15 mouse cellular contexts compared by ENCODE assay signal in the genomic region with DNA sequence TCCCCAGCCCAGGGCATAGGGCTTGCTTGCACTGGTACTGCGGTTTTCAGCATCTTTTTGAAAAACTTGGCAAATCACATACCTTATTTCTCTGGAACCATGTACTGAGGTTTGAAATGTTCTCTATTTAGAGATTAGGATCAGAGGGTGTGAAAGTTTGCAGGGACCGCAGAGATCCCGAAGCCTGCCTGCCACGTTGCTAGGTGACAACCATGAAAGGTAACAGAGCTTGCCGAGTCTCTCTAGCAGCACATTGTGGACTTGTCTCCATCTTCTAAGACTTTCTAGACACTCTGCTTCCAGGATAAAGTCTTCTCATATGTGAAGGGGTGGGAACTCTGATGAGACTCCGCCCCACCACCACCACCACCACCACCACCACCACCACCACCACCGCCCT. TPM values are rescaled to one million over a fixed set of nuclear protein-coding genes. Genes with fewer than 3 reads are reported as not detected.
"Had no signal": no experiment of that assay in that cellular context is flagged by ENCODE, and none has a peak within 500 bp of the region (broad histone marks: within the 10 kb centered on the region; RNA-seq: fewer than 3 reads in every experiment).

No protein-coding gene starts in this region.

- DNase-seq: kidney, adult 11 months; kidney, adult 9 months; kidney, postnatal 36 days; layer of hippocampus, adult 9-11 months; layer of hippocampus, postnatal 36 days; lung, adult 18-20 months; lung, postnatal 36 days; midbrain, embryonic 14.5 days; retina, postnatal 1 day; right cerebral cortex, postnatal 25 days; spleen, adult 18-20 months; thymus, adult 2 months; thymus, postnatal 25 days had no signal

RNA-seq across cellular contexts. Expression of gene Scube2, which starts 13.5 kb away (rescaled TPM):
- total RNA-seq: megakaryocyte progenitor cell, adult 5-6 weeks; monocyte, adult 5-6 weeks had no signal
